Mouse (Mus musculus) heart, embryonic 15.5 days (tissue): ENCODE results near the gene Csad. TPM values are rescaled to one million over a fixed set of nuclear protein-coding genes. Genes with fewer than 3 reads are reported as not detected.
A peak's percentile ranks its signal among the peaks of the same experiment; 100 is the strongest.

ENCODE experiments used
- ATAC-seq: fragments of 200-750 bp; cut with Nextera tagmentation; replicated peaks from 2 replicates; pipeline ENCODE4 v1.8.0; 2017; ENCODE audit warnings: low read depth, moderate TSS enrichment; ENCODE audit not compliant: insufficient number of reproducible peaks, insufficient read depth, low FRiP score
- H3K27ac ChIP-seq: fragments of 300-500 bp; sonication (generic); 2 replicates; pipeline ENCODE4 v1.5.1; 2015; ENCODE audit warnings: mild to moderate bottlenecking, inconsistent platforms
- H3K27me3 ChIP-seq: fragments of 300-500 bp; sonication (generic); 2 replicates; pipeline ENCODE4 v1.6.1; 2015; ENCODE audit warnings: inconsistent platforms
- H3K36me3 ChIP-seq: fragments of 300-500 bp; sonication (generic); 2 replicates; pipeline ENCODE4 v1.6.1; 2015; ENCODE audit warnings: mild to moderate bottlenecking, inconsistent platforms
- H3K4me1 ChIP-seq: fragments of 300-500 bp; sonication (generic); replicated peaks from 2 replicates; pipeline ENCODE4 v1.6.1; 2015; ENCODE audit warnings: inconsistent platforms
- H3K4me2 ChIP-seq: fragments of 300-500 bp; sonication (generic); 2 replicates; pipeline ENCODE4 v1.6.1; 2015; ENCODE audit warnings: inconsistent platforms, mild to moderate bottlenecking, moderate library complexity
- H3K4me3 ChIP-seq: fragments of 300-500 bp; sonication (generic); 2 replicates; pipeline ENCODE4 v1.5.1; 2015; ENCODE audit warnings: mild to moderate bottlenecking, inconsistent platforms
- H3K9ac ChIP-seq: fragments of 300-500 bp; sonication (generic); 2 replicates; pipeline ENCODE4 v1.6.1; 2015; ENCODE audit warnings: mild to moderate bottlenecking, inconsistent platforms
- H3K9me3 ChIP-seq: fragments of 300-500 bp; sonication (generic); replicated peaks from 2 replicates; pipeline ENCODE4 v1.6.1; 2016; ENCODE audit warnings: inconsistent platforms
- WGBS: fragments of 180-500 bp; shearing (Covaris S2); methylation state at CpG from one replicate; pipeline ENCODE4 v1.1.7; 2015; ENCODE audit warnings: mixed read lengths; 5-methylcytosine and 5-hydroxymethylcytosine counted together
- polyA plus RNA-seq: library from polyadenylated mRNA; unstranded; fragments of >200 nt; fragmentation: Nextera tagmentation; extraction: Ambion mirVana; gene quantifications from 2 replicates; pipeline ENCODE4 v1.2.1, GENCODE M21; 2015

Gene Csad
- polyA plus RNA-seq, 1 experiment from 2014 or later = 31.1 TPM

DNA sequence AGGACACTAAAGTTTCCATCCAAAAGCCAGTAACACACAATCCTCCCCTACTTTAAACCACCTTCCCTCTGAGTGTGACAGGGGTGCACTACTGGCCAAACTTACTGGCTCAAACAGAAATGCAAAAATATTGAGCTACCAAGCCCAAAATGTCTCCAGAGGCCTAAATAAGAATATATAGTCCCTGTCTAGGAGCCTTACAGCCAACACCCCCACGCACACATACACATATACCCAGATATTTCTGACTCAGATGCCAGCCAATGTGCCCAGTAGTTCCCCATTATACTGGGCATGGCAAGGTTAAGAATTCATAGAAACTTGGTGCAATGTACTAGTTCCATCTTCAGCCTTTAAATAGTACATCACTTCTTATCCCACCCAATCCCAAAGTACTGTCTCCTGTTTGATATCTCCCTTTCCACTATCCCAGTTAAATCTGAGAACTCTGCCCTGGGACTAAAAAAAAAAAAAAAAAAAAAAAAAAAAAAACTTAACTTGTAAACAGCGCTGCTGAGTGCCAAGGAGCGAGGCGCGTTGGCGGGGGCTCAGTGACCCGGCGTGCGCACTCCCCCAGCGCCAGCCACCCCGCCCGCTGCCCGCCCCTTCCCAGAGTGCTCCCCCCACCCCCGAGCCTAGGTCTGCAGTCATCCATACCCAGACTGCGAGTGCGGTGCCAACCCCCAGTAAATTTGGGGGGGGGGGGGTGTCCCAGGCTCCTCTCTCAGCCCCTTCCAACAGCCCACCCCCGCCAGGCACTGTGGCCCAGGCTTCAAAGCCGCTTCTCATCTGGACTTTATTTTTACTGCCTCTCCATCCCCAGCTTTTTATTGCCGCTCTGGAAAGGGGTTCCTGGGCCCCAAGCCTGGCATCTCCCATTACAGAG lies 40.0 kb upstream of the Csad start:
- Histone ChIP-seq H3K36me3 (no peaks in the 10 kb centered on the region), H3K9me3 (no peaks in the 10 kb centered on the region), H3K4me1 (peaks cover 60% of the 10 kb centered on the region), H3K4me3 (peak overlapping the region; percentile 58), H3K9ac (peak overlapping the region; percentile 58), H3K27ac (peak overlapping the region; percentile 96), H3K27me3 (peaks cover 39% of the 10 kb centered on the region), H3K4me2 (peak overlapping the region; percentile 92)
- 18% methylated on average over 19 of the region's 19 CpGs for WGBS
- no peak for ATAC-seq

DNA sequence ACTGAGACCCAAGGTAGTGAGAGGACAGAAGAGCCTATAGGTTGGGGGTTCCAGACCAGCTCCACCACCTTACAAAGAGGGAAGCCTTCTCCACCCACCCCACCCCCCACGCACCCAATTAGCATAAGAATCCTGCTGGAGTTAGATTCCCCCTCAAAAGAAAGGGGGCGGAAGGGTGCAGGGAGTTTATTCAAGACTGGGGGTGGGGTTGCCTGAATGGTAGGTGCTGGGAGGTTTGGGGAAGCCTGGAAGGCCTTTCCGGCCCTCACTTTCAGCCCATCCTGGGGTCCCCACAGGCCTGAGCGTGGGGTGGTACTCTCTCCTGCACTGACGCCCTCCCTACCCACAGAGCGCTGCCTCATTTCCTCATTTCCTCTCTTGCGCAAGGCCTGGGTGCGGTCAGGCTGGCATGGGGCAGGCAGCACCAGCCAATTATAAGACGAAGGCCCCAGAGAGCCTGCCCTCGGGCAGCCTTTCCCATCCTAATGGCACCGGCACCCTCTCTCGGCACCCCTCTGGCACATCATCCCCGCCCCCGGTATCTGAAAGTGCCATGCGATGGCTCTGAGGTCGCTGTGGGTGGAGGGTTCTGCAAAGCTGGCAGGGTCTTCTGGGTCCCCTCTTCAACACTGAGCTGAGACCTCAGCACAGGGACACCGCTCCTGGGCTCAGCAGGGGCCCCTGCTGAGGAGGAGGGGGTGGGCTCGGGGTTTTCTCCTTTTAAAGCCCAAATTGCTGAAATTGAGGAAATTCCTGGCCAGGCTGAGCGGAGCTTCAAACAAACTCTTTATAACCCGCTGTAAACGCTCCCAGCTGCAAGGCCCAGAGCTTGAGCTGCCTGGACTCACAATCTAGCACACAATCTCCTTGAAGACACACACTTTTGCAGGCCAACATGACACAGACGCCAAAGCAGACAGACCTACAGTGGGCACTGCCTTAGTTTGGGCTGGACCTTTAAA lies 39.0 kb upstream of the Csad start:
- no peak for ATAC-seq
- Histone ChIP-seq H3K36me3 (no peaks in the 10 kb centered on the region), H3K27ac (peak overlapping the region; percentile 96), H3K9me3 (no peaks in the 10 kb centered on the region), H3K4me3 (peak overlapping the region; percentile 58), H3K4me1 (peaks cover 50% of the 10 kb centered on the region), H3K4me2 (peak overlapping the region; percentile 92), H3K27me3 (peaks cover 35% of the 10 kb centered on the region), H3K9ac (peak overlapping the region; percentile 39; the same call in 1 of the 2 replicates)
- 27% methylated on average over 22 of the region's 22 CpGs for WGBS

DNA sequence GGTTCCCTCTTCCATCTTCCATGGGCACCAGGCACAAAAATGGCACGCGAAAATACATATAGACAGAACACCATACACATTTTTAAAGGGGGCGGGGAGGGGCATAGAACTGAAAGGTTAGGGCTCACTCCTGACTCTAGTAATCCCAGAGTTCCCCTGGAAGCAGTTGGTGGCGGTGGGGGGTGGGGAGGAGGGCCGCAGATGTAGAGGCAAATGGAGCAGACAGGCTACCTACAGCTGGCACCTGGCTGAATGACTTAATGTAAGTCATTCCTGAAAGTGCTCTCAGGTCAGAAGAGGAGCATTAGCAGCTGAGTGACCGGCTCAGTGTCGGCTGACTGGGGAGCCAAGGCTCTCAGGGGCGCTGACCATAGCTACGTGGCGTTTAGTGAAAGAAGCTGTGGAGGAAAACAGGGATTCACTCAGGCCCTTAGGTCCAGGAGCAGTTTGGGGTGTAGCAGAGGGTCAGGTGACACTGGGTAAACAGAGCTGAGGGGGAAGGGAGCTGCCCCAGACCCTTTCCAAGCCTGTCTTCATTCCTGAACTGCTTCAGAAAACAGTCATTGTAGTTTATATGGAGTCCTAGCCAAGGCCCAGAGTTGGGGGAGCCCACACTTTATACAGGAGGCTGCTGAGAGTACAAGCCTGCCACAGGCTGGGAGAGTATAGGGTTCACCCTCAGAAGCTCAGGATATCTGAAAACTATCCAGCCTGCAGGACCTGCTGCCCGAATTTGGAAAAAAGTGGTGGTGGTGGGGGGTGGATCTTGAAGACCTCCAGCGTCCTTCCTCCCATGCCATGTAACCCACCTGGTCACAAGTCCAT lies 38.1 kb upstream of the Csad start:
- Histone ChIP-seq H3K27ac (peak overlapping the region; percentile 96; the same call in 1 of the 2 replicates), H3K27me3 (peaks cover 35% of the 10 kb centered on the region)

DNA sequence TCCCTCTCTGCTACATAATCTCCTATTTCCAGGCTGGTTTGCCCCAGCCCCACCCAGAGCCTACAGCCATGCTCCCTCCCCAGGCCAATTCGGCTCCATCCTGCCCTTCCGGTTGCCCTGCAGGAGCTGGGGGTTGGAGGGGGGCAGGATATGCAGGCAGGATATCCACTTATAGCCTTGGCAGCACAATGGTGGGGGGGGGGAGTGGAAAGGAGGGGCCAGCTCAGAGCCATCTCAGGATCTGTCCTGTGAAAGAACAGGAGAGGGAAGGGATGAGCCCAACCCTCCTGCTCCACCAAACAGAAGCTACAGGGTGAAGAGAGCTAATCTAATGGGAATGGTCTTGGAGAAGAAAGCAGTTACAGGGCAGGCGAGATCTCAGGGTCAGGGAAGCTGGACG lies 36.1 kb upstream of the Csad start:
- peaks cover 35% of the 10 kb centered on the region for H3K27me3 ChIP-seq
- H3K9me3 ChIP-seq = no peaks in the 10 kb centered on the region
- no peak overlapping the region for H3K27ac ChIP-seq
- no peaks in the 10 kb centered on the region; the same call in 1 of the 2 replicates for H3K36me3 ChIP-seq
- H3K4me2 ChIP-seq = no peak overlapping the region
- H3K4me1 ChIP-seq = peaks cover 34% of the 10 kb centered on the region
- WGBS = 68% methylated on average over 4 of the region's 4 CpGs
- H3K4me3 ChIP-seq = no peak overlapping the region
- no peak overlapping the region for H3K9ac ChIP-seq
- 0 out of 2 replicates have a peak, but pooled peaks have one; percentile 26 for ATAC-seq

More for the DNA sequence above, 38.1 kb upstream of the Csad start:
- peaks cover 41% of the 10 kb centered on the region for H3K4me1 ChIP-seq
- 0 out of 2 replicates have a peak overlapping the region, but pooled peaks have one; percentile 58 for H3K4me3 ChIP-seq
- H3K9me3 ChIP-seq = no peaks in the 10 kb centered on the region
- no peak overlapping the region for H3K9ac ChIP-seq
- 46% methylated on average over 12 of the region's 12 CpGs for WGBS
- H3K4me2 ChIP-seq = peak overlapping the region; percentile 92; the same call in 1 of the 2 replicates
- ATAC-seq = no peak
- H3K36me3 ChIP-seq = no peaks in the 10 kb centered on the region

DNA sequence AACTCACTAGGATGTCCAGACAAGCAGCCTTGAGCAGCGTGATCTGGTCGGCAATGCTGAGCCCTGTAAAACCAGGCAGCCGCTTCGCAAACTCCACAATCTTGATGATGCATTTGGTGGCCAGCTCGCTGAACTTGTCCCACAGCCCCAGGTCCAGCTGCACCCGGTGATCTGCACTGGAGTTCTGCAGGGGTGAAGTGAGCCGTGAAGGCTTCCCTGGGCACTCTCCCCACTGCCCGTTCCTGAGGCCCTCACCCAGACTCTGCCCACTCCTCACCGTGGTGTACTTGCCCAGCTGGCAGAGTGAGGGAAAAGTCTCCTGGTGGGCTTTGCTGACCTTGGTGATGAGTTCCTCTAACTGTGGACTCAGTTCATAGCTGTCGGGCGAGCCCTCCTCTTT lies 35.3 kb upstream of the Csad start:
- Histone ChIP-seq H3K4me3 (no peak overlapping the region), H3K9me3 (no peaks in the 10 kb centered on the region), H3K4me1 (peaks cover 33% of the 10 kb centered on the region), H3K27ac (no peak overlapping the region), H3K9ac (no peak overlapping the region), H3K4me2 (no peak overlapping the region), H3K27me3 (peaks cover 35% of the 10 kb centered on the region), H3K36me3 (no peaks in the 10 kb centered on the region; the same call in 1 of the 2 replicates)
- WGBS = 76% methylated on average over 11 of the region's 11 CpGs
- ATAC-seq = no peak

DNA sequence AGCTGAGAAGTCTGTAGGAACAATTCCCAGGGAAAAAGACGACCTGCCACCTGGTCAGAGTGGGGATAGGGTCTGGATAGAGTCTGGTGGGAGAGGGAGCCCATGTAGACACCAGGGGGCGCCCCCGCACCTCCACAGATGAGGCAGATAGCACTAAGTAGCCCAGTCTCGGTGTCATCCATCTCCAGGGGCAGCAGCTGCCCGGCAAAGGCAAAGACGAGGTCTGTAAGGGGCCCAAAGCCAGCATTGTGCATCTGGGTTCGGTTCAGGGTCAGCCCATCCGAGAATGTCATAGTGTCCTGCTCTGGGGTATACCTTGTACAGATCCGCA lies 34.7 kb upstream of the Csad start:
- ATAC-seq = peak; percentile 51; the same call in 1 of the 2 replicates
- Histone ChIP-seq H3K9ac (no peak overlapping the region), H3K27ac (no peak overlapping the region), H3K4me1 (peaks cover 30% of the 10 kb centered on the region), H3K27me3 (peaks cover 33% of the 10 kb centered on the region), H3K9me3 (no peaks in the 10 kb centered on the region), H3K4me3 (no peak overlapping the region), H3K4me2 (no peak overlapping the region), H3K36me3 (no peaks in the 10 kb centered on the region; the same call in 1 of the 2 replicates)
- 11% methylated on average over 9 of the region's 9 CpGs for WGBS

DNA sequence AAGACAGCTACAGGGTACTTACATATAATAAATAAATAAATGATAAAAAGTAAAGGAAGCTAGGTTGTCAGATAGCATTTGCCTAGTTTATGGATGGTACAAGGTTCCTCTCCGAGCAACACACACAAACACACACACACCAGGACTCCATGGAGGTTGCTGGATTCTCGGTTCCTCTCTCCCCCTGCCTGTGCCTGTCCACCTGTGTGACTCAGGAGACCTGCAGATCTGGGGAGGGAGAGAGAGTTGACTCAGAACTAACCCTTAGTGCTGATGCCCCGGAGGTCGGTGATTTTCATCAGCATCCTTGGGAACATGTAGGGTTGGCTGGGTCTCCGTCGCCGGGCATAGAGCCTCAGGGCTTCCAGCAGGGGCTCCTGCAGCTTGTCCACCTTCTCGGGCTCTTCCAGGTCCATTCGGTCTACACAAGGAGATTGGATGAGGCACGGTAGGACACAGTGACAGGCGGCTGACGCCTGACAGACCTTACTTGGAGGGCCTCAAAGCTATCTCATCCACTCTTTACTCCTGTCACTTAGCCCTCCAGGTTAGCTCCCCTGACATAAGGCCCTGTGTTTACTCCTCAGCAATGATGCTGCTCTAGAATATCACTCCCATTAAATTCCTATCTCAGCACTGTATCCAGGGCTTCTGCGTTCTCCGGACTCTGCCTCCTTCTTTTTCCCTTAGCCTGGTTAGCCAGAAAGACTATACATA lies 34.2 kb upstream of the Csad start:
- Histone ChIP-seq H3K27me3 (peaks cover 27% of the 10 kb centered on the region), H3K27ac (no peak overlapping the region), H3K4me2 (no peak overlapping the region), H3K36me3 (no peaks in the 10 kb centered on the region; the same call in 1 of the 2 replicates), H3K9ac (no peak overlapping the region), H3K4me1 (peaks cover 27% of the 10 kb centered on the region), H3K9me3 (no peaks in the 10 kb centered on the region), H3K4me3 (no peak overlapping the region)
- WGBS = 79% methylated on average over 14 of the region's 14 CpGs
- no peak for ATAC-seq

DNA sequence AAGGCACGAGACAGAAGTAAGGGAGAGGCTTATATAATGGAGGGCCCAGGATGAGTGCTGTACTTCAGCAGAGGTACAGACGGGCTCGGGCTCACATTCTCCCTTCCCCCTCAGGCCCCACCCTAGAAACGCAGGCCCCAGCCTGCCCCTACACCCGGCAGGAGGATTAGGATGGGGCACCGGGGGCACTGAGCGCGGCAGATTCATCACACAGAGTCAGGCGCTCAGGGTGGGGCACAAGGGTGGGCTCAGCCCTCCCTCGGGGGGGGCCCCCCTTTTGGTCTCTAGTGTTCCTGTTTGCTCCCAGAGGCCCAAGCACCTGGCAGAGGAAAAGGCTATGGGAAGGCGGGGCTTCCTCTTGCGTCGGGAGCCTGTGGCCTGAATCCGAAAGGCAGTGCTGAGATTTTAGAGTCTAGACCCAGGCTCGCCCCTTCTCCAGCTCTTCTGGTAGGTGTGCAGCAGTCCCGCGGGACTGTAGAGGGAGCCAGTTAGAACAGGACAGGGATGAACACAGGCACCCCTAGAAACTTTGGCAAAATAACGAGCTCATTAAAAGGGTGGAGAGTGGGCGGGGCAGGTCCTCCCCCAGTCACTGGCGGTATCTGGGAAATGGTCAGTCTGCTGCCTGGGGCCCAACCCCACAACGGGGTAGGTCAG lies 31.0 kb upstream of the Csad start:
- Histone ChIP-seq H3K36me3 (no peaks in the 10 kb centered on the region; the same call in 1 of the 2 replicates), H3K4me2 (peak overlapping the region; percentile 43), H3K9me3 (no peaks in the 10 kb centered on the region), H3K4me1 (peaks cover 12% of the 10 kb centered on the region), H3K9ac (no peak overlapping the region), H3K27me3 (peaks cover 8% of the 10 kb centered on the region; the same call in 1 of the 2 replicates), H3K27ac (no peak overlapping the region), H3K4me3 (no peak overlapping the region)
- WGBS = 29% methylated on average over 21 of the region's 21 CpGs
- ATAC-seq = no peak

DNA sequence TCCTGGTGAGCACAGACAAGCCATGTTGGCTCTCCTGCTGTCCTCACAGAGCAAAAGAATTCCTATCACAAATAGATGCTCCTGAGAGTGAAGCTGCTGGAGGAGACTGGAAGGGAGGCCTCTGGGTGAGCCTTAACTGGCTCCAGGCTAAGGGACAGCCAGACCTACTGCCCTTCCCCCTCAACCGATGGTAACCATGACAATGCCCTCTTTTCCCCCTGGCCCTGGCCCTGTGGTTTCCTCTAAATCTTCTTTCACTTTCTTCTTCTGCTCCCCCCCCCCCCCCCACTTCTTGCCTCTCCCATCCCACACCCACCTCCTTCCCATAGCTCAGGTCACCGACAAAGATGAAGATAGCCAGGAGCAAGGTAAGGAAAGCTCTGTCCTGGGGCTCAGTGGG lies 29.4 kb upstream of the Csad start:
- WGBS = 25% methylated on average over 2 of the region's 2 CpGs
- peaks cover 11% of the 10 kb centered on the region for H3K4me1 ChIP-seq
- peaks cover 5% of the 10 kb centered on the region; the same call in 1 of the 2 replicates for H3K27me3 ChIP-seq
- H3K27ac ChIP-seq = no peak overlapping the region
- H3K9ac ChIP-seq = no peak overlapping the region
- H3K4me3 ChIP-seq = no peak overlapping the region
- H3K4me2 ChIP-seq = no peak overlapping the region
- no peaks in the 10 kb centered on the region for H3K9me3 ChIP-seq
- ATAC-seq = no peak
- no peaks in the 10 kb centered on the region; the same call in 1 of the 2 replicates for H3K36me3 ChIP-seq

DNA sequence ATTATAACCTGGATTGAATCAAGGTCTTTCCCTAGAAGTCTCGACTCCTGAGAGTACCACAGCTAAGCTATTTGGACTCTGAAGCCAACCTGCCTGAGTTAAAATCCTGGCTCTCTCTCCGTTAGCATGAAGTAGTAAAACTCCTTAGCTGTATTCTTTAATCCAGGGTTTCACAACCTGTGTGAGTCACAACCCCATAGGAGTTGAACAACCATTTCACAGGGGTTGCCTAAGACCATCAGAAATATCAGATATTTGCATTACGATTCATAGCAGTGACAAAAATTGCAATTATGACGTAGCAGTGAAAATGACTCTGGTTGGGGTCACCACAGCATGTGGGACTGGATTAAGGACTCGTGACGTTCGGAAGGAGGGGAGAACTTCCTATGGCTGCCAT lies 28.2 kb upstream of the Csad start:
- WGBS = 86% methylated on average over 7 of the region's 7 CpGs
- H3K27me3 ChIP-seq = peaks cover 5% of the 10 kb centered on the region; the same call in 1 of the 2 replicates
- H3K4me2 ChIP-seq = no peak overlapping the region
- H3K27ac ChIP-seq = no peak overlapping the region
- H3K4me3 ChIP-seq = no peak overlapping the region
- no peak for ATAC-seq
- H3K9ac ChIP-seq = no peak overlapping the region
- no peaks in the 10 kb centered on the region; the same call in 1 of the 2 replicates for H3K36me3 ChIP-seq
- H3K4me1 ChIP-seq = peaks cover 11% of the 10 kb centered on the region
- no peaks in the 10 kb centered on the region for H3K9me3 ChIP-seq
